Mouse (Mus musculus) natural killer cell, adult 2 months (primary cell): Measurements from ENCODE around the gene Parp11.
A peak's percentile ranks its signal among the peaks of the same experiment; 100 is the strongest.

Experiments used
- DNase-seq, 2 experiments: peaks; one replicate each; pipeline ENCODE4 v3.0.0; 2022; ENCODE audit warnings: low spot score in 2 of 2

Parp11 gene

DNA sequence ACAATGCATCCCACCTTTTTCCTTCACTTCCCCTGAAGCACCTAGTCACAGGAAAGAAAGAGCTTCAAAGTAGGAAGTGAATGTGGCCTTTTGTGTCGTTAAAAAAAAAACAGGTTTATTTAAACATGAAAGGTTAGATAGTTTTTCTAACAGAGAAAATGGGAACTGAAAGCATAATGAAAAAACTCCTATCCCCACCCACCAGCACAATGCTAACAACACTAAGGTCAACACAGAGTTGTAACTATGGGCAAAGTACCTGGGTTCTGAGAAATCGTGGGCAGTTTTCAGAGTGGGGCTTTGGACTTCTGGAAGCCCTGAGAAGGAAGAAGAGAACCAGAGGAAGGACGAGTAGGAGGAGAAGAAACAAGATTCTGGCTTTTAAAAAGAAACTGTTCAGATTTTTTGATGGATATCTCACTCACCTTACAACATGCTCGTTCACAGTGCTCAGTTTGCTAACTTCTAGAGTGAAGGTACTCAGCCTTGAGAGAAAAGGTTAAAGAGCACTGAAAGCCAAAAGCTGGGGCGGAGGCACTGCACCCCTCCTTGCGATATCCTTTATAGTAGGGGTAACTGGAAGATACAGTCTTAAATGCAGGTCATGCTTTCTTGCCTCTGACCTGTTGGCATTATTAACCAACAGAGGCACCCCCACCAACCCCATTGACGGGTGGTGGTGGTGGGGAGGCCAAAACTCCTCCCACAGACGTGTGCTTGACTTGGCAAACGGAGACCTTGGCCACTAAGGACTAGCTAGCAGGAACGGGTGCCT is 1.2 kb downstream of the Parp11 start:
- DNase-seq = peak in 1 of 2 experiments; percentile 48

DNA sequence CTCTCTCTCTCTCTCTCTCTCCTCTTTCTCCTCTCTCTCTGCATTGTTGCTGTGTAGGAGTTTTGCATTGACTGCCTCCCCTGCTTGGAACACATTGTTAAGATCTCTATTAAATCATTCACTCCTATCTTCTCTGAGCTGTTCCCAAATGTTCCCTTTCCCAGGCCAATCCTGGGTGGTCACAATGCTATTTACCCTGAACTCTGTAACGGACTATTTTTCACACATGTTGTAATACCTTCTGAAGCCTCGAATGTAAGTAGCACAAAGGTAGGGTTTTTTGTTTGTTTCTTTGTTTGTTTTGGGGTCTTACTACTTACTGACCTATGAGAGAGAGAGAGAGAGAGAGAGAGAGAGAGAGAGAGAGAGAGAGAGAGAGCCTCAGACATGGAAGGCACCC is 2.2 kb downstream of the Parp11 start:
- no peak for DNase-seq

DNA sequence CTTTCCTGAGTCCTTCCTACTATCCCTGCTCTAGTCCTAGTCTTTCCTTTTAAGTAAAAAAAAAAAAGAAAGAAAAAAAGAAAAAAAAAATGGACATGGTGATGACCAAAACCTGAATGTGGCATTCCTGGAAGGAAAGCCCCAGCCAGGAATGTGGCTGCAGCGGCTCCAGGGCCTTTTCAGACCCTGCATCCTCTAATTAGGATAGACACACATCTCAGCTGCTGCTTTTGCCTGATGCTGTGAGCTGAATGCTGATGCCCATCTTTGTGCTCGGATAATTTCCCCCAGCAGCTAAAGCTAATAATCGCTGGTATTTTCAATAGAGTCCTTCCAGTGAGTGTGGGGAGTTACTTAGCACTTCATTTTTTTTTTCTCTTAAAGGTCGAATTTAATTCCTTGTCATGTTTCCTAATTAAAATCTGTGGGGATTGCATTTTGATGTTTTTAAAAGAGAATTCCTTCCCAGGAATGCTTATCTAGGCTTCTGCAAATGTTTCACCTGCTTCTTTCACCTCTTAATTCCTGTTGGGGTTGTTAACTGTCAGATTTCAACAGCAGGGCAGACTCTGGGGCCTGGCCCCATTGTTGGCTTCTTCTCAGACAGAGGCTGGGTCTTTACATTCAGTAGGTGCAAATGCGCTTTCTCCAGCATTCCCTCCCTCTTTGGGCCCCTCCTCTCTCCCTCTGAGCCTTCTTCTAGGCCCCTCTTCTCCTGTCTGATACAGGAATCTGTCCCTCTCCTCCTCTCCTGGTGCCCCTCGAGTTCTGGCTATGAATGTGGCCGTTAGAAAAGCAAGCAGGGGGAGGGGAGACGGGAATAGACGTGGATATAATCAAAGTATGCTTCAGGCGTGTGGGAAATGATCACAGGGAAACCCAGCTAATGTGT is 3.1 kb downstream of the Parp11 start:
- DNase-seq = no peak

DNA sequence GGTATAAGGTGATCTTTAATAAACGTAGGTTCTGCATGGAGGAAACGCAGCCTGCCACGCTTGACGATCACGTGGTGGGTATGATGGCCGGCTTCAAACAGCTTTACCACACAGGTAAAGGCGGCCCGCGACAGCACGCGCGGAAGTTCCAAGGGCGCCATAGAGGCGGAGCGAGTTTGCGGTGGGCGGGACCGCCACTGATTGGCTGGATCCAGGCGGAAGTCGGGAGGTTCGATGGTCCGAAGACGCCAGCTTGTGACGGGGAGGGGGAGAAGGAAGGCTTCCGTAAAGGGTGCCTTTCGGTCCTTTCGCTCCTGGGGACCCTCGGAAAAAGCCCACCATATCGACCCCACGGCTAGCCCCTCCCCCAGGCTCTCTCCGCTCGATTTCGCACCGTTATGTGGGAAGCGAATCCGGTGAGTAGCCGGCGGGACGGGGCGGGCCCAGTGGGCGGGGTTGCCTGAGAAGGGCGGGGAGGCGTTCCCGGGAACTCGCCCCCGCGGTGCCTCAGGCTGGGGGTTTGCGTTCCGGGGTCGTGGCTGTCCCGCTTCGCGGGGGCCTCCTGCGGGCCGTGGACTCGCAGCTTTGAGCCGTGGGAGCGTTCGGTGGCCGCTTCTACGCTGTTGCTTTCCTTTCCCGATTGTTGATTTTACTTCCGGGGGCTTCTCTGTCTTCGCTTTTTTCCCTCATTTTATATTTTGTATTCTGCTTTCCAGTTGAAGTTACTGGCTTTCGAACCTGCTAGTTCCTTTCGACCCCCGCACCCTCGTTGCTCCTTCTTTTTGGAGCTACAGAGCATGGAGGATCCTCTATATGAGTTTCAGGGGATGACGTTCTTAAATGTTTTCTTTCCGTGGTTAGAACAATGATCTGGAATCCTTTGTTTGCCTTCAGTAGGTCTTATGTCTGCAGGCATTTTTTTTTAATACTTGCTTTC is 7.0 kb downstream of the Parp11 start:
- peak; percentile 88 to 94 for DNase-seq

DNA sequence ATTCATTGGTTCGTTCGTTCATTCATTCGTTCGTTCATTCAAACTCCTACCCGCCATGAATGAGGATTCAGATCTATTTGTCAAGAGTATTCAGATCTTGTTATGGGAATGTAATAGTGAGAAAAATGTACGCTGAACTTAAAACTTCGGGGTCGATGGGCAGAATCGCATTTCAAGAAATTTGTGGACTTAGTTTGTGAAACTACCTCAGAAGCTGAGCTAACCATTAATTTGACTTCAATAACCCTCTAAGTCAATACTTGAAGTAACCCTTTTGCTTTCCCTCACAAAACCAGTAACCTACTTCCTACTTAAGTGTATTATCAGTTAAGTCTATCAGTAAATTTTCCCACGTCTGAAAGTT is 7.7 kb downstream of the Parp11 start:
- DNase-seq = no peak

DNA sequence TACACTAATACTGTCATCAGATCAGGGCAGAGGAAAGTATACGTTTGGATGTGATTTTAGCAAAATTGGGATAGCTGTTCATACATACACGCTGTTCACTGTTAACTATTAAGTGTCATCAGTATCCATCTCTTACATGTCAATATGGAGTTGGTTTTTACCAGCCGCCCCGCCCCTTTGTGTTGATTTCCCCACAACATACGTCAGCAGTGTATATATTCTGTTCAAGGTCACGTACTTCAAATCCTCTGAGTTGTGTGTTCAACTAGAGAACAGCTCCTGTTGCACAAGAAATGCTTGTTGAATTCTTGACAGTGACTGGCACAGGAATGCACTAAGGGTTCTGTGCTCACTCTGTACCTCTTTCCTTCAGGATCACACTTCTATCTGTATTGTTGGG is 8.2 kb downstream of the Parp11 start:
- DNase-seq = no peak

DNA sequence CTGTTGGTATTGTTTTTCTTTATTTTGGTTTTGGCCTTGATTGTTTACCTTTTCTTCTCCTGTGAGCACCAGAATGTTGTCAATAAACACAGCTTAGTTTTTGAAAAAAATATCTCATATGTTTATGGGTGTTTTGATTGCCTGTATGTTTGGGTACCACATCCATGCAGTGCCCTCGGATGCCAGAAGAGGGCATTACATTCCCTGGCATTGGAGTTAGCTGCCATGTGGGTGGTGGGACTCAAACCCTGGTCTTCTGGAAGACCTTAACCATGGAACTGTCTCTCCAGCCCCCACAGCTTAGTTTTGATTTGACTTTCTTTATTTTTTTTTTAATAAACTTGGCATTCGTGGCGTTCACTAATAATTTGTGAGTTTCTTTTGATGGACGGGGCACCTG is 8.8 kb downstream of the Parp11 start:
- DNase-seq = no peak

DNA sequence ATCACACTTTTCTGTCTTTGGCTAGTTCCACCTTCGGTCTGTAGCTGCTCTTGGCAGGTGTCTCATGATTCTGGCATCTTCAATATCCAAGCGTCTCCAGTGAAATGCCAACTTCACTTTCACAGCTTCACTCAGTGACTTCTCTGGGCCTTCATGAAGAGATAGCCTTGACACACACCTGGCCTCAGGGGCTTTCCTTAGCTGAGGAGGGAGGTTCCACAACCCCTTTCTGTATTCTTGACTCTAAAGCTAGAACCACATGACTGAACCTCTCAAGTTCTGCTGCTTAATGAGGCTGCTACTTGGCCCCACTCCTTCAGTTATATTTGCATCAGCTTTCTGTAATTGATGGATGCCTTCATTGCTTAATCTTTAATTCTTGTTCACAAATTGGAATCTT is 10.1 kb downstream of the Parp11 start:
- DNase-seq = no peak

DNA sequence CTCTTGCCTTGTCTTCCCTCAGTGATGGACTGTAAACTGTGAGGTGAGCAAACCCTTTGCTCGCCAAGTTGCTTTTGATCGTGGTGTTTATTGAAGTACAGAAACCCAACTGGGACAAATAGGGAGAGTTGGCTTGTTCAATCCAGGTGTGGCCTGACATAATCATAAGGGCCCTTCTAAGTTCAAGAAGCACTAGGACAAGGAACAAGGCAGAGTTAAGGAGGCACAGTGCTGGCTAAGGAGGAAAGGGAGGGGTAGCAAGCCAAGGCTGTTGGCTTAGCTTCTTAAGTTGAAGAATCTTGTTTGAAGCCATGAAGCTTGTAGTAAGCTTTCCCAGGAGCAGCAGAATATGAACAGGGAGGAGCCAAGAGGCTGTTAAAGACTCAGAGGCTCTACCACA is 13.1 kb downstream of the Parp11 start:
- DNase-seq = no peak

DNA sequence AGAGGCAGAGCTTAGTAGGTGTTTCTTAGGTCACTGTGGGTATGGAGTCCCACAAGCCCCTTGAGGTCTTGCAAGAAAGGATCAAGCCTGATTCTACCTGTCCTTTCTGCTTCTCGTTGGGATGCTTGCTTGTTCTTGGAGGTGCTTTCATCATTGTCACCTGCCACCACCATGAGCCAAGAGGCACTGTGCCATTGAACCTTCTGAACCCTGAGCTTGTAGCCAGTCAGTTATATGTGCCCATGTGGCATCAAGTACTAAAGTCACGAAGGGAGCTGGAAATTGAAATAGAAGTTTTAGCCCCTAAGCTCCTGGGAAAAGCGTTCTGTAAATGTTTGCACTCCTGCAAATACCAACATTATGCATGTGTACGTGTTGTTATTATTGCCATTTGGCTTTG is 14.9 kb downstream of the Parp11 start:
- no peak for DNase-seq

DNA sequence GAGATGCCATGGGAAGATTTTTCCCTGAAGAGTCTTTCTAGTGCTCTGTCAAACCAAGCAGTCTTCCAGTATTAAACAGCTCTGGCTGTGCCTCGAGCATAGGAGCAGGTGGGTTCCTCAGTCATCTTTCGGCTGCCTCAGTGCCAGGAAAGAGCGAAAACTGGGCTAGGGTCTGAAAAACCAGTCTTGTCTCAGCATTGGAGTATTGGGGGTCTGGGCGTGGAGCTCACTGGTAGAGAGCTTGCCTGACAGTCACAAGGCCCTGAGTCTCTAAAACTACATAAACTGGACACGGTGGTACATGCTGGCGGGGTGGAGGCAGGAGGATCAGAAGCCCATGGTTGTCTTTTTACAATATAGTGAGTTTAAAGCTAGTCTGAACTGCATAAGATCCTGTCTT is 15.6 kb downstream of the Parp11 start:
- DNase-seq = no peak

DNA sequence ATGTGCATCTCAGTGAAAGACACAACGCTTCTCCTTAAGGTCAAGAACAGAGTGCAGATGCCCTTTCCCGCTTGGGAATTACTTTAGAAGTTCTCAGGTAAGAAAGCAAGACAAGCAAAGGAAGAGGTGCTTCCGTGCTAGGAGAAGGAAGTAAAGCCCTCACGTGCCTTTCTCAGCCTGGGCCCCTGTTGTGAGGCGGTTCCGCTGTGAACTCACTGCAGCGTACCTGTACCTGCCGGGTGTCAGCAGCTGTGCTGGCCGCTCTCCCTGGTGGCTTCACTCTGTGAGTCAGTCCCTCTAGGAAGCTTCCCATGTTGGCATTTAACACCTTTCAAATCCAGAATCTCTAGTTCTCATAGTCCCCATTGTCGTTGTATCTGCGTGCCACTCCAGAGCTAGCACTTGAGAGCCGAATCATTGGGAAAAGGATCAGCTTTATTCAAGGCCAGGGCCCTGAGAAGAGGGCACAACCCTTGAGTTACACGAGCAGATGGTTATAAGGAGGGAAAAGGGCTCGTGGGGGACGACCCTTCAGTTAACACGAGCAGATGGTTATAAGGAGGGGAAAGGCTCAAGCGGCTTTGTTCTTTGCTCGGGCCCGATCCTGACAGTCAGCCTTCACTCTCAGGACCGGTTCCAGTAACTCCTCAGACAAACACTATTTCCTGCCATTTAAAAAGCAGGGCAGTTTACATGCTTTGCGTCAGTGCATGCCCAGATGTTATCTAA is 16.8 kb downstream of the Parp11 start:
- no peak for DNase-seq

DNA sequence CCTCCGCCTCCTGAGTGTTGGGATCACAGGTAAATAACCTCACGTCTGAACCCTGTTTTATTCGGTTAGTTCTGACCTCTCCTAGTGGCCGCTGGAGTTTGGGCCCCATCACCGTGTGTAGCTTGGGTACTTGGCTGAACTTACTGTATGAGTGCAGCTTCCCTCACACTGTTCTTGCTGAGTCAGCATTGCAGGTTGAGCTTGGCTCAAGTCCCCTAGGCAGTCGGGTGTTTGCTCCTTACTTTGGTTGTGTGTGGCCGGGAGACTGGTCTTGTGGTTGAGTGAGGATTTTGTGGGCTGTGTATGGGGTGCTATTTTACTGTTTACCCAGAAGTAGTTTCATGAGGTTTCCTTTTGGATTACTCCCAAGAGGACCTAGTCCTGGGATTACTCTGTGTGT is 17.9 kb downstream of the Parp11 start:
- DNase-seq = no peak

DNA sequence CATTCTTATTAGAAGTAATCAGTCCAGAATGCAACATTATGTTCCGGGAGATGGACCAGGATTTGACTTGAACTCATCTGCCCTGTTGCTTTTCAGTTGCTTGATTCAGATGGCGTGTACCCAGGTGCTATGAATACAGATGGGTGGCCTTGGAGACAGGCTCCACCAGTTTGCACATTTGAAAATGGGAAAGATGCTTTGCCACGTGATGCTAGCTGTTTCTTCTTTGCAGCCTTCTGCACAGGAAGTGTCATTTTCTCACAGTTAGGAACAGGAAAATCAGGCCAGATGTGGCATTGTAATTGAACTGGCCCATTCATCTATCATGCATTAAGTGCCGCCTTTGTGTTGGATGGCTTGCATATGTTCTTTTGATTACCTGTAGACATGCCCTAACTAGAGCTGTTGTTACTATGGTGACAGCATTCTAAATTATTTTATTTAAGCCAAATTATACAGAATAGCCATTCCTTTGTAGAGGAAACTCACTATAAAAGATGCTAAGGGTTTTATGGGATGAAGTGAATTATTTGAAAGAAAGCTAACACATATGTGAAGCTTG is 20.2 kb downstream of the Parp11 start:
- DNase-seq = no peak

DNA sequence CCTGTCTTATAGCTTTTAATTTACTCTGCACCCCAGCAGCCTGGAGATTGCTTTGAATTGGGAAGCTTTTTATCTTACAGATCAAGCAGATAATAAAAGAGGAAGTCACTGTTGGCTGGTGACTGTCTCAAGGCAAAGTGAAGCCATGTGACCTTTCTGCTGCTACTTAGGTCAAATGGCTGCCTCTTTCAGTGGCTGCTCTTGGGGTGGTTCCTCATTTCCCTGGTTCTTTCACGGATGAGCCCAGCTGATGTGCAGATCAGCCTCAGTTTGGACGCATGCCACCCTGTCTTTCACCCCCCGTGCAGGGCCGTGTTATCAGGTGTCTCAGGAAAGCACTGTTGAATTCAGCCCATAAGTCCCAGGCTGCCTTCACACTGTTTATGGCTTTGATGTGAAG is 25.4 kb downstream of the Parp11 start:
- DNase-seq = peak; percentile 21 to 70

DNA sequence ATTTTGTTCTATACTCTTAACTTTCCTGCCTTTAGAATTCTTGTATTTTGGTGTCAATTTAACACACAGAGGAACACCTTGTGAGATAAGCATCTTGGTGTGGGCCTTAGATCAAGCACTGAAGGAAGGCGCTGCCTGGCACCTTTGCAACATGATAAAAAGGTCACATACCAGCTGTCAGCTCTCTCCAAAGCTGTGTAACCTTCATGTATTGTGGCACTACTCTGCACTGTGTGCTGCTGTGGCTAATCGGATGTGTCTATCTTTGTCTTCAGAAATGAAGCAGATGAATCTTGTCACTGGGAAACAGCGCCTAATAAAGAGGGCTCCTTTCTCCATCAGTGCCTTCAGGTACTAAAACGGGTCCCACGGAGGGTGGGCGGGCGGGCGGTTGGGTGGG is 27.3 kb downstream of the Parp11 start:
- no peak for DNase-seq

DNA sequence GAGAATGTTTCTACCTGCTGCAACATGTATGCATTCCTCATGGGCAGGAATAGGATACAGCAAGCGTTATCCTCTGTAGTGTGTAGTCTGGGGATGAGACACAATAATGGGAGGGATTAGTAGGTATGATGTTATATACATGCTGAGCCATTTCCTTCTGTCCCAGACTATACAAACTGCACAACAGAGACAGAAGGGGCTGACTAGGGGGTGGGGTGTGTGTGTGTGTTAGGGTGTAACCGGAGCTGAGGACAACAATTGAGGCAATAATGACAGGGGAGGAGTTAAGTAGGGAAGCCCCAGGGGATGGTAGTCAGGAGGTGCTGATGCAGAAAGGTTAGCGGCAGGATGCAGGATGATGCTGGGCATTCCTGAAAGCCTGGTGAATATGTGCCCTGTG is 28.6 kb downstream of the Parp11 start:
- DNase-seq = no peak

DNA sequence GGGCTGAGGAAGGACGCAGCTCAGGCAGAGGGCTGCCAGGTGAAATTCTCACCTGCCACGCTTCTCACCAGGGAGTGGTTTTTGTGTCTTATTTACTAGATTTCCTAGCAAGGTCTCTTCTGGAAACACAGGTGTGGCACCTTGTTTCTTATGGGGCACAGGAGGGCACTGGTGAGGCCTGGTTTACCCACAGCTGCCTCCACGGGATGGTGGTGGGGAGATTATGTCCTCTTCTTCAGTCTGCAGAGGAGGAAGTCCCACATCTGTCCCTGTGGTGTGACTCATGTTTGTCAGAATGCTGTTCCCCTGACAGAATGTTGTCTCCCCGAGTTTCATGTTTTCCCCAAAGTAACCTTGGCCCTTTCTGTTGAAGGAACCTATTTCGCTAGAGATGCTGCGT is 44.4 kb downstream of the Parp11 start:
- no peak for DNase-seq

DNA sequence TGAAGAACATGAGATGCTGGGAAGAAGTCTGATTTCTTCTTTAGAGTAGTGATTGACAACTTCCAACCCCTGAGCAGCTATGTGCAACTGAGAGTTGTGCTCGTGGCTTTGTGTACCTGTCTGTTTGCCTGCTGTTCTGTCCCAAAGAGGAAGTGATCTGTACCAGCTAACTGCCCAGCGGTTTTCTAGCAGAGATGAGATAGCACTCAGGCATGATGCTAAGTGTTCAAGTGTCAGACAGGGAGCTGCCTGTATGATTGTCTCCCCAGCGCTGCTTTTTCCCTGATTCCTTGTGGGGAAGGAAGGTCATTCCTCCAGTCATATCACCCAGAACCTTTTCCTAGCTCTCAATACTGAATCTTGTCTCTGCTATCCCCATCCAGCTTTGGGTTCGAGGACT is 45.9 kb downstream of the Parp11 start:
- no peak for DNase-seq

DNA sequence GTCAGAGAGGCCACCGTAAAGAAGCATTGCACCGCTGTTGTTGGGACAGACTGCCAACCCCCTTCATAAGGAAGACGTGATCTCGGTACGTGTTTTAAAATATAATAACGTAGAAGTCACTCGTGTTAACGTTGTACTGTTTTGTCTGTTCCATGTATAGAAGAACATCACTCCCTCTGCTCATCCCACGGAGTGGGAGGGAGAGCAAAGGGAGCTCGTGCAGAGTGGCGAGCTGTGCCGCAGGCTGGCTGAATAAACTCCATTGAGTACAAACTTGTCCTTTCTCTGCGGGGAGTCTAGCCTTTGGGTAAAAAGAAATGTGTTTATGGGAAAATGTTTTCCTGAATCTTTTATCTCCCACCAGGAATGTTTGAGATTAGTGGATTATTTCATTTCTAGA is 47.1 kb downstream of the Parp11 start:
- no peak for DNase-seq

DNA sequence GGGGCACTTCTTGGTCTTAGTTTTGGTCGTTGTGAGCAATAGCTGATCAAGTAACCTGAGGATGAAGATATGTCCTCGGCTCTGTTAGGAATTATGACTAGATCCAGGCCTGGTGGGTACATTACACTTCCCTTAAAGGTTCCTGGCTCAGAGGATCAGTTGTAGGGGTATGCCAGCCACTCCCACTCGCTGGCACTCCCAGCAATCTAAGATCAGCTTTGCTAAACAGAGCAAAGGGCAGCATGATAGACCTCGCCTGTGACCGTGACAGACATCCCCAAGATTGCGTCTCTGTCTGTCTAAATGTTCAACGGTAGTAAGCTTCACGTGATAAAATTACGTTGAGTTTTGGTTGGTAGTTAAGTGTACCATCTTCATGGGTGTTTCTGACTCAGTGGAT is 47.7 kb downstream of the Parp11 start:
- no peak for DNase-seq
